Mouse (Mus musculus): Measurements from ENCODE around the gene Tnfrsf4. TPM values are rescaled to one million over a fixed set of nuclear protein-coding genes. Genes with fewer than 3 reads are reported as not detected.

Tnfrsf4 gene
- 0.50 and 0.56 TPM in 2 replicates for polyA plus RNA-seq (2014; fragmentation: Nextera tagmentation; extraction: Ambion mirVana)

DNA sequence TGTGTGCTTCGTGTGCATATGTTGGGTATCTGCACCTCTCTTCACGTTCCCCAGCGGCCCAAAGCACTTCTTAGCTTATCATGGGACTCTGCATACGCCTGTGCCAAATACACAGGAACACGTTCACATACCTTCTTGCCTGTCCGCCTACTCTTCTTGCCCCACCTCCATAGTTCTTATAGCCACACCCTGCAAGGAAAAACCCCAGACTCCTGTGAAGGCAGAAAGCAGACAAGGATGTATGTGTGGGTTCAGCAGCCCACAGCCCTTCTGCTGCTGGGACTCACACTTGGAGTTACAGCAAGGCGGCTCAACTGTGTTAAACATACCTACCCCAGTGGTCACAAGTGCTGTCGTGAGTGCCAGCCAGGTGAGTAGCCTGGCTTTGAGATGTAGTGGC, at the start of gene Tnfrsf4:
Gene Tnfrsf4, plus strand, starts transcription at position 207 of the 400 bp plus-strand sequence.
- no peak within 1 kb of the TSS for H3K9ac ChIP-seq (ENCODE audit: low read length)
- 73% methylated on average over 8 of the region's 8 CpGs for WGBS
- no peak for DNase-seq (ENCODE audit: low spot score)
- ATAC-seq (replicated peaks; ENCODE audit: low FRiP score, low TSS enrichment, low read depth), result no peak
- H3K36me3 ChIP-seq (ENCODE audit: control insufficient read depth, insufficient read depth, low read length), result peaks cover 56% of the 10 kb centered on the region
- no peak within 1 kb of the TSS for H3K27ac ChIP-seq (ENCODE audit: low read depth)
- H3K4me1 ChIP-seq (replicated peaks; ENCODE audit: control insufficient read depth, insufficient read depth, low read length), result no peaks in the 10 kb centered on the region
- no peaks in the 10 kb centered on the region for H3K9me3 ChIP-seq (ENCODE audit: control insufficient read depth, low read length)
- H3K27me3 ChIP-seq (replicated peaks; ENCODE audit: control insufficient read depth, insufficient read depth, low read length), result no peaks in the 10 kb centered on the region
- H3K4me2 ChIP-seq (ENCODE audit: low read length), result no peak within 1 kb of the TSS
- no peak within 1 kb of the TSS for H3K4me3 ChIP-seq (ENCODE audit: low read depth, low read length)

DNA sequence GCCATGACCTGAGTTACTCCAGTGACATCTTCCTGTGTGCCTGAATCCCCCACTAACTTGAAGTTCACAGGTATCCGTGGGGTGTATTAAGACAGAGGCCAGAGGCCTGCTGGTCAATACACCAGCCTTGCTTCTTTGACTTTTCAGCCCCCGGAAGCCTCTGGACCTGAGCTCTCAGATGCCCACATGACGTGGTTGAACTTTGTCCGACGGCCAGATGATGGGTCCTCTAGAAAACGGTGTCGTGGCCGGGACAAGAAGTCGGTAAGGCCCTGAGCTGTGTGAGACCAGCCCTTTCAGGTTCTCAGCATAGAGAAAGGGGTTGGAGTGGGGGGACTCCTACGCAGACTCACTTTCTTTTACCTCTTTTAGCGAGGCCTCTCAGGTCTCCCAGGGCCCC, 49.2 kb upstream of the Tnfrsf4 start:
- DNase-seq (ENCODE audit: low spot score) (no peak), ATAC-seq (replicated peaks; ENCODE audit: low FRiP score, low TSS enrichment, low read depth) (no peak)
- H3K4me1 ChIP-seq (replicated peaks; ENCODE audit: control insufficient read depth, insufficient read depth, low read length), result peaks cover 17% of the 10 kb centered on the region
- no peaks in the 10 kb centered on the region for H3K27me3 ChIP-seq (replicated peaks; ENCODE audit: control insufficient read depth, insufficient read depth, low read length)
- H3K27ac ChIP-seq (ENCODE audit: low read depth), result no peak overlapping the region
- H3K9me3 ChIP-seq (ENCODE audit: control insufficient read depth, low read length), result no peaks in the 10 kb centered on the region
- no peak overlapping the region for H3K9ac ChIP-seq (ENCODE audit: low read length)
- H3K4me2 ChIP-seq (ENCODE audit: low read length), result no peak overlapping the region
- peaks cover 24% of the 10 kb centered on the region for H3K36me3 ChIP-seq (ENCODE audit: control insufficient read depth, insufficient read depth, low read length)
- 88% methylated on average over 11 of the region's 11 CpGs for WGBS
- no peak overlapping the region for H3K4me3 ChIP-seq (ENCODE audit: low read depth, low read length)

DNA sequence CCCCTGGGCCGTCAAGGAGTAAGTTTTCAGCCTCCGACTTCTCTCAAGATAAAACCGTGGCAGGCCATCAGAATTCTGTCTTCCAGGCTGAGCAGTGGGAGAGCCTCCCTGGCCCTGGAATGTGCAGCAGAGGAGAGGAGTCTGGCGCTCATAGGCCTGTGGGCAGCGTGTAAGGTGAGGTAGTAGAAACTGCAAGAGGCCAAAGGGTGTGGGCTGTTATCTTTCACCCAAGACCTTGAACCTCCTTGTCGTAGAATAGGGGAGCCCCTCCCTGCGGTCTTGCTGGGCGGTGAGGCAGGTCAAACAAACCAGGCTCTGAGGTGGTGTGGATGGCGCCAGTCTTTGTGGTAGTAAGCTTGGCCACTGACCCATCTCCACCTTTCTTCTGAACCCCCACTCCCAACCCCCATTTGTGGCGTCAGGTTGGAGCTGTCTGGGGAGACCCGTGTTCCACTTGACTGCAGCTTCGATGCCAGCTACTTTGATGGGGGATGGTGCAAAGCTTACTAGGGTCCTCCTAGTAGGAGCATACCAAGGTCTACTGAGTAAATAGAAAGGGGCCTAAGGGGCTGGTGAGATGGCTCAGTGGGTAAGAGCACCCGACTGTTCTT, 44.5 kb upstream of the Tnfrsf4 start:
- peaks cover 18% of the 10 kb centered on the region for H3K36me3 ChIP-seq (ENCODE audit: control insufficient read depth, insufficient read depth, low read length)
- WGBS, result 70% methylated on average over 13 of the region's 13 CpGs
- no peaks in the 10 kb centered on the region for H3K9me3 ChIP-seq (ENCODE audit: control insufficient read depth, low read length)
- H3K27me3 ChIP-seq (replicated peaks; ENCODE audit: control insufficient read depth, insufficient read depth, low read length), result no peaks in the 10 kb centered on the region
- no peak overlapping the region for H3K4me3 ChIP-seq (ENCODE audit: low read depth, low read length)
- no peaks in the 10 kb centered on the region for H3K4me1 ChIP-seq (replicated peaks; ENCODE audit: control insufficient read depth, insufficient read depth, low read length)
- H3K4me2 ChIP-seq (ENCODE audit: low read length), result no peak overlapping the region
- no peak for DNase-seq (ENCODE audit: low spot score)
- no peak overlapping the region for H3K27ac ChIP-seq (ENCODE audit: low read depth)
- ATAC-seq (replicated peaks; ENCODE audit: low FRiP score, low TSS enrichment, low read depth), result 0 out of 2 replicates have a peak, but pooled peaks have one; percentile 51
- H3K9ac ChIP-seq (ENCODE audit: low read length), result no peak overlapping the region

DNA sequence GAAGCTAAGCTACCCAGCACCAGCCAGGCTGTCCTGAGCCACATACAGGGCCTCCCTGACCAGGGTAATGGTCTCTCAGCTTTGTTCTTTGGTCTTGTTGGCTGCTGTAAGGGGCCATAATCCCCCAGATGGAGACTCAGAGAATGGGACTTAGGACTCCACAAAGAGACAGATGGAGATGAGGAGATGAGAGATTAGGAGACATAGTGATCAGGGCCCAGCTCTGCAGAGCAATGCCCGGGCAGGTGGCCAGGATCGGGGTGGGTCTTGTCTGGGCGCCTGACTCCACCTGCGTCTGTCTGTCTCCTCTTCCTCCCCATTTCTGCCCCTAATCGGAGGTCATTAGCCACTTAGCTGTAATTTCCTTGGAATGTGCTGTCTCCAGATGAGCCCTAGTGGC, 43.4 kb upstream of the Tnfrsf4 start:
- WGBS, result 79% methylated on average over 5 of the region's 5 CpGs
- no peak overlapping the region for H3K27ac ChIP-seq (ENCODE audit: low read depth)
- H3K9me3 ChIP-seq (ENCODE audit: control insufficient read depth, low read length), result no peaks in the 10 kb centered on the region
- H3K36me3 ChIP-seq (ENCODE audit: control insufficient read depth, insufficient read depth, low read length), result peaks cover 12% of the 10 kb centered on the region
- no peaks in the 10 kb centered on the region for H3K27me3 ChIP-seq (replicated peaks; ENCODE audit: control insufficient read depth, insufficient read depth, low read length)
- H3K4me3 ChIP-seq (ENCODE audit: low read depth, low read length), result no peak overlapping the region
- no peak overlapping the region for H3K4me2 ChIP-seq (ENCODE audit: low read length)
- ATAC-seq (replicated peaks; ENCODE audit: low FRiP score, low TSS enrichment, low read depth) (no peak), DNase-seq (ENCODE audit: low spot score) (no peak)
- no peak overlapping the region for H3K9ac ChIP-seq (ENCODE audit: low read length)
- H3K4me1 ChIP-seq (replicated peaks; ENCODE audit: control insufficient read depth, insufficient read depth, low read length), result no peaks in the 10 kb centered on the region

DNA sequence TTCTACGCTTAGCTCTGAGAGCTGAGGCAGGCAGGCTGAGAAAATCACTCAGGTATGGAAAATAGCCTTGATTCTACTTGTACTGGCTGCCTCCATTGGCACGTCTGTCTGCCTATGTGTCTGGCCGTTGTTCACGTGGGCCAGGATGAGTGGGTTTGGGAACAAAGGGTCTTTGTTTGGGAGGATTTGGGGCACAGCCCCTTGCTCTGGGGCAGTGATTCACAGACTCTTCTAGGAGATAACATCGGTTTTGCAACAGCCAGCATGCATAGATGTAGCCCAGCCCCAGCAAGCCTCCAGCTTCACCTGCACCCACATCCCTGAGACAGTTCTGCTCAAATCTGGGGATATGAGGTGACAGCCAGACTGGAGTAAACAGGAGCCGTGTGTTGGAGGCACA, 41.0 kb upstream of the Tnfrsf4 start:
- Histone ChIP-seq H3K27ac (ENCODE audit: low read depth) (no peak overlapping the region), H3K27me3 (replicated peaks; ENCODE audit: control insufficient read depth, insufficient read depth, low read length) (no peaks in the 10 kb centered on the region), H3K9ac (ENCODE audit: low read length) (no peak overlapping the region), H3K36me3 (ENCODE audit: control insufficient read depth, insufficient read depth, low read length) (no peaks in the 10 kb centered on the region), H3K4me3 (ENCODE audit: low read depth, low read length) (no peak overlapping the region), H3K4me1 (replicated peaks; ENCODE audit: control insufficient read depth, insufficient read depth, low read length) (no peaks in the 10 kb centered on the region), H3K9me3 (ENCODE audit: control insufficient read depth, low read length) (no peaks in the 10 kb centered on the region), H3K4me2 (ENCODE audit: low read length) (no peak overlapping the region)
- DNase-seq (ENCODE audit: low spot score), result no peak
- ATAC-seq (replicated peaks; ENCODE audit: low FRiP score, low TSS enrichment, low read depth), result no peak
- 75% methylated on average over 6 of the region's 6 CpGs for WGBS

DNA sequence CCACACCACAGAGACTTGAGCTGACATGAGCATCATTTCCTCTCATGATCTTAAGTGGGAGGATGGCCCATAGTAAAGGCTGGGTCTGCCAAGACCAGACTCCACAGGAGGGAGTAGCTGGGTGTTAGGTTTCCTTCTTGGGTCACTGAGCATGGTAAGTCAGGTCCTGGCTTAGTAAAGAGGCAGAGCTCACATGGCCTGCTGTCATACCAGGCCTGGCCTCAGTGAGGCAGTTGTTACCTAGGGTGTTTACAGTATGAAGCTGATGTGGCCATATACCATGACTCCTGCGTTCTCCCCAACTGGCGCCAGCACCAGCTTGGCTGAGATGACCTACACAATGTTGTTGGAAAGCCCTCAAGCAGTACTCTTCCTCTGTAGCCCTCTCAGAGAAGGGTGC, 40.4 kb upstream of the Tnfrsf4 start:
- no peaks in the 10 kb centered on the region for H3K27me3 ChIP-seq (replicated peaks; ENCODE audit: control insufficient read depth, insufficient read depth, low read length)
- no peak overlapping the region for H3K27ac ChIP-seq (ENCODE audit: low read depth)
- 68% methylated on average over 2 of the region's 2 CpGs for WGBS
- no peak overlapping the region for H3K4me2 ChIP-seq (ENCODE audit: low read length)
- H3K4me1 ChIP-seq (replicated peaks; ENCODE audit: control insufficient read depth, insufficient read depth, low read length), result no peaks in the 10 kb centered on the region
- H3K9me3 ChIP-seq (ENCODE audit: control insufficient read depth, low read length), result no peaks in the 10 kb centered on the region
- DNase-seq (ENCODE audit: low spot score) (no peak), ATAC-seq (replicated peaks; ENCODE audit: low FRiP score, low TSS enrichment, low read depth) (no peak)
- H3K36me3 ChIP-seq (ENCODE audit: control insufficient read depth, insufficient read depth, low read length), result no peaks in the 10 kb centered on the region
- H3K4me3 ChIP-seq (ENCODE audit: low read depth, low read length), result no peak overlapping the region
- H3K9ac ChIP-seq (ENCODE audit: low read length), result no peak overlapping the region

DNA sequence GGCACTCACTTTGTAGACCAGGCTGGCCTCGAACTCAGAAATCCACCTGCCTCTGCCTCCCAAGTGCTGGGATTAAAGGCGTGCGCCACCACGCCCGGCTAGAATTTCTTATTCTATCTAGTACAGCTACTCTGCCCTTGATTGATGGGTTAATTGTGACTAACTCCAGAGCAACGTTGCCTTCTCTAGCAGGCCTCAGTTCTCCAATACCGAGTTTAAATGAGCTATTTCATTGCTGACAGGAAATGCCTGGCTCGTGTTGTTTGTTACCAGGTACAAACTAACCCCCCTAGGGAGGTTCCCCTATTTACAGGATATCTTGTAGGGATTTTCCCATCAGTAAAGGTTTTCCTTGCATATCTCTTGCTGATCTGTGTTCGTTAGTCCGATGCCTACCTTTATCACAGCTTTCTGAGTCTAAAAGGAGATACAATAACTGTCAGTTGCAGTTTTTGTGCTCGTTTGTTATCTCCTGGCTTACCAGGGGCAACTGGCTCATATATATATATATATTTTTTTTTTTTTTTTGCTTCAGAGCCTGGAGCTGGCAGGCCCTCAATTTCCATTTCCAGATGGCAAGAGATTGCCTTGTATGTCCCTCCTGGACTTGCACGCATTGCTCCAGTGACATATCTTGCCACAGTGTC, 32.1 kb upstream of the Tnfrsf4 start:
- no peak overlapping the region for H3K9ac ChIP-seq (ENCODE audit: low read length)
- H3K9me3 ChIP-seq (ENCODE audit: control insufficient read depth, low read length), result no peaks in the 10 kb centered on the region
- H3K27me3 ChIP-seq (replicated peaks; ENCODE audit: control insufficient read depth, insufficient read depth, low read length), result peaks cover 7% of the 10 kb centered on the region; the same call in 1 of the 2 replicates
- H3K4me2 ChIP-seq (ENCODE audit: low read length), result no peak overlapping the region
- WGBS, result 77% methylated on average over 12 of the region's 12 CpGs
- no peak overlapping the region for H3K27ac ChIP-seq (ENCODE audit: low read depth)
- DNase-seq (ENCODE audit: low spot score) (no peak), ATAC-seq (replicated peaks; ENCODE audit: low FRiP score, low TSS enrichment, low read depth) (no peak)
- no peaks in the 10 kb centered on the region for H3K4me1 ChIP-seq (replicated peaks; ENCODE audit: control insufficient read depth, insufficient read depth, low read length)
- no peaks in the 10 kb centered on the region for H3K36me3 ChIP-seq (ENCODE audit: control insufficient read depth, insufficient read depth, low read length)
- H3K4me3 ChIP-seq (ENCODE audit: low read depth, low read length), result no peak overlapping the region

DNA sequence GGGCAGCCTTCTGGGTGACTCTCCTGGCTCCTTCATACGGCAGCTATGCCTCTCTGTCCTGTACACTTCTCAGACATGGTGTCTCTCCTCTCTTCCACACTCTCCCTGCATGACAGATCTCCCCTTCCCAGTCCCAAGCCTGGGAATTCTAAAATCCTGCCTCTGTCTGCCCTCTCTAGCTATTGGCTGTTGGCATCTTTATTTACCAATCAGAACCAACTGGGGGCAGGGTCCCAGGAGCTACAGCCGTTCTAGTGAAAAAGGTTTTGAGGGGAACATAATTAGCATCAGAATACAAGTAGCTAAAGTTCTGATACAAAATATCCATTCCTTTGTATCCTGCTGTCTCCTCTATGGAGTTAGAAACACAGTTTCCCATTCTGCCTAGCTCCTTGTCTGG, 29.9 kb upstream of the Tnfrsf4 start:
- H3K36me3 ChIP-seq (ENCODE audit: control insufficient read depth, insufficient read depth, low read length), result no peaks in the 10 kb centered on the region
- no peaks in the 10 kb centered on the region for H3K4me1 ChIP-seq (replicated peaks; ENCODE audit: control insufficient read depth, insufficient read depth, low read length)
- no peak overlapping the region for H3K27ac ChIP-seq (ENCODE audit: low read depth)
- H3K4me3 ChIP-seq (ENCODE audit: low read depth, low read length), result no peak overlapping the region
- ATAC-seq (replicated peaks; ENCODE audit: low FRiP score, low TSS enrichment, low read depth) (no peak), DNase-seq (ENCODE audit: low spot score) (no peak)
- peaks cover 7% of the 10 kb centered on the region; the same call in 1 of the 2 replicates for H3K27me3 ChIP-seq (replicated peaks; ENCODE audit: control insufficient read depth, insufficient read depth, low read length)
- H3K9me3 ChIP-seq (ENCODE audit: control insufficient read depth, low read length), result no peaks in the 10 kb centered on the region
- no peak overlapping the region for H3K4me2 ChIP-seq (ENCODE audit: low read length)
- 19% methylated on average over 2 of the region's 2 CpGs for WGBS
- no peak overlapping the region for H3K9ac ChIP-seq (ENCODE audit: low read length)
